Mouse (Mus musculus): Measurements from ENCODE around the gene Timm13. TPM values are rescaled to one million over a fixed set of nuclear protein-coding genes. Genes with fewer than 3 reads are reported as not detected.

The Timm13 gene
- 100 to 1,000 TPM; 174 to 231 TPM for total RNA-seq (2021)
- 236 and 243 TPM in 2 replicates for polyA plus RNA-seq (2012; rRNA removed)
- long read RNA-seq, transcript Timm13-204 (3 exons, 542 nt) = minor isoform, 5 of 197 reads
- long read RNA-seq, transcript Timm13-201 (3 exons, 1,225 nt) = major isoform, 180 of 197 reads
- long read RNA-seq, partial matches to known transcripts = 0 of 197 reads
- long read RNA-seq, other reads (novel, unspliced or antisense) = 9 of 197 reads

GRCm38 (mm10) chr10:80900318-80901247 lies at the start of gene Timm13:
Gene Timm13 (minus strand): TSS chr10:80900969.
- DNase-seq = peak; percentile 99

- DNase-seq = no peak
These were observed 49.5 kb upstream of the Timm13 start for GRCm38 (mm10) chr10:80950314-80950713.

GRCm38 (mm10) chr10:80949081-80949480 lies 48.3 kb upstream of the Timm13 start:
- peak; percentile 76 for DNase-seq

- no peak for DNase-seq
These were observed 47.8 kb upstream of the Timm13 start for GRCm38 (mm10) chr10:80948570-80948969.

GRCm38 (mm10) chr10:80947802-80948201 lies 47.0 kb upstream of the Timm13 start:
- peak; percentile 66 for DNase-seq

- DNase-seq = no peak
These were observed 46.1 kb upstream of the Timm13 start for GRCm38 (mm10) chr10:80946684-80947437.

GRCm38 (mm10) chr10:80944231-80944630 lies 43.5 kb upstream of the Timm13 start:
- no peak for DNase-seq

- DNase-seq = peak; percentile 28
These were observed 42.9 kb upstream of the Timm13 start for GRCm38 (mm10) chr10:80943701-80944100.

GRCm38 (mm10) chr10:80942919-80943318 lies 42.1 kb upstream of the Timm13 start:
- DNase-seq = no peak

GRCm38 (mm10) chr10:80940988-80941347 lies 40.2 kb upstream of the Timm13 start:
- DNase-seq = no peak

- peak; percentile 81 for DNase-seq
These were observed 39.7 kb upstream of the Timm13 start for GRCm38 (mm10) chr10:80940320-80940987.

- DNase-seq = peak; percentile 91
These were observed 38.9 kb upstream of the Timm13 start for GRCm38 (mm10) chr10:80939671-80940070.

GRCm38 (mm10) chr10:80938831-80939550 lies 38.2 kb upstream of the Timm13 start:
- no peak for DNase-seq

GRCm38 (mm10) chr10:80937646-80938045 lies 36.9 kb upstream of the Timm13 start:
- no peak for DNase-seq

- no peak for DNase-seq
These were observed 36.0 kb upstream of the Timm13 start for GRCm38 (mm10) chr10:80936810-80937164.

- DNase-seq = peak; percentile 79
These were observed 35.5 kb upstream of the Timm13 start for GRCm38 (mm10) chr10:80936135-80936809.

GRCm38 (mm10) chr10:80935698-80936097 lies 34.9 kb upstream of the Timm13 start:
- no peak for DNase-seq

- no peak for DNase-seq
These were observed 34.5 kb upstream of the Timm13 start for GRCm38 (mm10) chr10:80935241-80935640.

- no peak for DNase-seq
These were observed 33.6 kb upstream of the Timm13 start for GRCm38 (mm10) chr10:80934136-80934985.
